Mouse (Mus musculus) CH12.LX (cell line): ENCODE data around the gene Tgfb2. TPM values are rescaled to one million over a fixed set of nuclear protein-coding genes. Genes with fewer than 3 reads are reported as not detected.

ENCODE experiments used
- DNase-seq: peaks from one replicate; pipeline ENCODE4 v3.0.0-alpha.2; 2013; ENCODE audit errors: extremely low read depth
- H3K27ac ChIP-seq: 2 replicates; pipeline ENCODE4 v1.5.1; 2012; ENCODE audit warnings: low read depth, mild to moderate bottlenecking, control low read depth, moderate library complexity; ENCODE audit not compliant: insufficient read depth
- H3K27me3 ChIP-seq: replicated peaks from 2 replicates; pipeline ENCODE3; 2012; ENCODE audit warnings: inconsistent platforms
- H3K36me3 ChIP-seq, 2 experiments: replicated peaks in 1 of 2; 2 replicates each; pipeline versions ENCODE3 to v1.6.1; 2012; ENCODE audit warnings: inconsistent platforms in 1 of 2, low read length in 1 of 2, mild to moderate bottlenecking in 1 of 2, mixed read lengths in 1 of 2, moderate library complexity in 1 of 2; ENCODE audit not compliant: control insufficient read depth in 1 of 2, insufficient read depth in 1 of 2
- H3K4me1 ChIP-seq, 2 experiments: 2 replicates each; pipeline ENCODE4 v1.6.1; 2012; ENCODE audit warnings: inconsistent platforms in 1 of 2, moderate library complexity in 1 of 2; ENCODE audit not compliant: insufficient read depth in 2 of 2, control insufficient read depth in 1 of 2
- H3K4me2 ChIP-seq: 2 replicates; pipeline ENCODE4 v1.6.1; 2012; ENCODE audit warnings: low read depth, mild to moderate bottlenecking, control low read depth; ENCODE audit not compliant: poor library complexity, insufficient read depth, severe bottlenecking
- H3K4me3 ChIP-seq, 3 experiments: fragments of 150-350 bp in 1 of 3; sonication (generic) in 1 of 3; replicated peaks in 1 of 3; 2 replicates each; pipeline versions ENCODE3 to v1.5.1; 2011 to 2012; ENCODE audit warnings: low read depth in 2 of 3, low read length in 2 of 3, mild to moderate bottlenecking in 2 of 3, moderate library complexity in 2 of 3, control low read depth in 1 of 3, improper control_type of control experiment in 1 of 3, inconsistent platforms in 1 of 3, mixed read lengths in 1 of 3; ENCODE audit not compliant: poor library complexity in 1 of 3
- H3K79me2 ChIP-seq: replicated peaks from 2 replicates; pipeline ENCODE4 v1.6.1; 2012; ENCODE audit warnings: mild to moderate bottlenecking, moderate library complexity; ENCODE audit not compliant: control insufficient read depth, poor library complexity, insufficient read depth, severe bottlenecking; ENCODE audit errors: extremely low read depth
- H3K9ac ChIP-seq: 2 replicates; pipeline ENCODE4 v1.6.1; 2012; ENCODE audit warnings: low read depth, mild to moderate bottlenecking, control low read depth, moderate library complexity; ENCODE audit not compliant: insufficient read depth
- H3K9me3 ChIP-seq: replicated peaks from 2 replicates; pipeline ENCODE3; 2012; ENCODE audit warnings: low read length, inconsistent platforms, mixed read lengths
- BHLHE40 ChIP-seq: IDR thresholded peaks from 2 replicates; pipeline ENCODE4 v1.6.1; 2011; ENCODE audit warnings: mild to moderate bottlenecking, low read depth, low read length, improper control_type of control experiment
- CHD1 ChIP-seq: IDR thresholded peaks from 2 replicates; pipeline ENCODE4 v1.6.1; 2012; ENCODE audit warnings: low read depth, low read length, improper control_type of control experiment, inconsistent platforms
- CHD2 ChIP-seq: IDR thresholded peaks from 2 replicates; pipeline ENCODE4 v1.6.1; 2011; ENCODE audit warnings: low read length, improper control_type of control experiment
- CTCF ChIP-seq, 2 experiments: IDR thresholded peaks in 1 of 2; conservative IDR thresholded peaks in 1 of 2; 2 replicates each; pipeline ENCODE4 v1.5.1; 2011 to 2012; ENCODE audit warnings: low read depth in 2 of 2, low read length in 2 of 2, improper control_type of control experiment in 1 of 2, inconsistent platforms in 1 of 2, mild to moderate bottlenecking in 1 of 2, moderate library complexity in 1 of 2
- ELF1 ChIP-seq: IDR thresholded peaks from 2 replicates; pipeline ENCODE4 v1.6.1; 2014; ENCODE audit warnings: low read depth, mild to moderate bottlenecking, inconsistent platforms, low read length, improper control_type of control experiment
- EP300 ChIP-seq: IDR thresholded peaks from 2 replicates; pipeline ENCODE4 v1.6.1; 2011; ENCODE audit warnings: low read length, improper control_type of control experiment
- GABPA ChIP-seq: IDR thresholded peaks from 2 replicates; pipeline ENCODE4 v1.6.1; 2012; ENCODE audit warnings: low read depth, low read length, improper control_type of control experiment, inconsistent platforms; ENCODE audit not compliant: insufficient replicate concordance
- HCFC1 ChIP-seq: IDR thresholded peaks from 2 replicates; pipeline ENCODE4 v1.6.1; 2012; ENCODE audit warnings: low read depth, mild to moderate bottlenecking, inconsistent platforms, low read length, improper control_type of control experiment
- JUN ChIP-seq: IDR thresholded peaks from 2 replicates; pipeline ENCODE4 v1.6.1; 2011; ENCODE audit warnings: low read depth, mild to moderate bottlenecking, low read length, improper control_type of control experiment, moderate library complexity; ENCODE audit not compliant: insufficient read depth
- MAFK ChIP-seq: IDR thresholded peaks from 2 replicates; pipeline ENCODE4 v1.6.1; 2011; ENCODE audit warnings: low read length, improper control_type of control experiment; ENCODE audit not compliant: insufficient replicate concordance
- MEF2A ChIP-seq: IDR thresholded peaks from 2 replicates; pipeline ENCODE4 v1.6.1; 2014; ENCODE audit warnings: low read depth, mild to moderate bottlenecking, inconsistent platforms, low read length, improper control_type of control experiment, borderline replicate concordance
- MXI1 ChIP-seq: IDR thresholded peaks from 2 replicates; pipeline ENCODE4 v1.6.1; 2011; ENCODE audit warnings: mild to moderate bottlenecking, low read depth, low read length, improper control_type of control experiment
- MYC ChIP-seq: IDR thresholded peaks from 2 replicates; pipeline ENCODE4 v1.6.1; 2011; ENCODE audit warnings: low read depth, mild to moderate bottlenecking, improper control_type of control experiment, low read length
- NRF1 ChIP-seq: IDR thresholded peaks from 2 replicates; pipeline ENCODE4 v1.6.1; 2014; ENCODE audit warnings: low read depth, mild to moderate bottlenecking, inconsistent platforms, low read length, improper control_type of control experiment, moderate library complexity
- PAX5 ChIP-seq: IDR thresholded peaks from 2 replicates; pipeline ENCODE4 v1.6.1; 2012; ENCODE audit warnings: low read length, inconsistent platforms, mixed read lengths
- POLR2A ChIP-seq: IDR thresholded peaks from 2 replicates; pipeline ENCODE4 v1.6.1; 2011; ENCODE audit warnings: low read depth, mild to moderate bottlenecking, improper control_type of control experiment, low read length
- POLR2AphosphoS2 ChIP-seq: IDR thresholded peaks from 2 replicates; pipeline ENCODE4 v1.6.1; 2011; ENCODE audit warnings: low read depth, low read length, improper control_type of control experiment
- RCOR1 ChIP-seq: conservative IDR thresholded peaks from 2 replicates; pipeline ENCODE4 v1.6.1; 2012; ENCODE audit warnings: low read depth, mild to moderate bottlenecking, inconsistent platforms, low read length, improper control_type of control experiment
- SIN3A ChIP-seq: IDR thresholded peaks from 2 replicates; pipeline ENCODE4 v1.6.1; 2012; ENCODE audit warnings: low read length, improper control_type of control experiment, inconsistent platforms
- TBP ChIP-seq: conservative IDR thresholded peaks from 2 replicates; pipeline ENCODE4 v1.6.1; 2011; ENCODE audit warnings: low read depth, low read length, improper control_type of control experiment
- TCF12 ChIP-seq: IDR thresholded peaks from 2 replicates; pipeline ENCODE4 v1.6.1; 2014; ENCODE audit warnings: low read depth, mild to moderate bottlenecking, inconsistent platforms, low read length, improper control_type of control experiment
- UBTF ChIP-seq: IDR thresholded peaks from 2 replicates; pipeline ENCODE4 v1.6.1; 2012; ENCODE audit warnings: low read depth, mild to moderate bottlenecking, inconsistent platforms, low read length, improper control_type of control experiment, moderate library complexity
- USF1 ChIP-seq: IDR thresholded peaks from 2 replicates; pipeline ENCODE4 v1.6.1; 2014; ENCODE audit warnings: low read depth, mild to moderate bottlenecking, inconsistent platforms, low read length, improper control_type of control experiment
- USF2 ChIP-seq: conservative IDR thresholded peaks from 2 replicates; pipeline ENCODE4 v1.6.1; 2011; ENCODE audit warnings: low read depth, low read length, improper control_type of control experiment
- ZNF384 ChIP-seq: IDR thresholded peaks from 2 replicates; pipeline ENCODE4 v1.6.1; 2012; ENCODE audit warnings: low read depth, low read length, improper control_type of control experiment, inconsistent platforms
- dilution Hi-C: fragments of 300-500 bp; cut with MboI; formaldehyde crosslinking; loops from 2 replicates; pipeline ENCODE4 v1.14.3; 2020; ENCODE audit warnings: low sequenced_read_pairs; ENCODE audit not compliant: extremely low pct_unique_long_range_greater_than_20kb, extremely low pct_ligation_motif_present
- in situ Hi-C: fragments of 300-500 bp; cut with MboI; formaldehyde crosslinking; loops from 3 replicates; pipeline ENCODE4 v1.14.3; 2019; ENCODE audit warnings: low sequenced_read_pairs, low pct_ligation_motif_present, low pct_unique_long_range_greater_than_20kb, mixed read lengths
- polyA plus RNA-seq: library from polyadenylated mRNA; unstranded; fragments of >175 nt; gene quantifications from 2 replicates; pipeline ENCODE4 v1.2.1, GENCODE M21; 2012; ENCODE audit warnings: low read depth; ENCODE audit not compliant: insufficient read length
- total RNA-seq, 2 experiments: library from RNA; depleted of rRNA; stranded (reverse); fragments of 300-350 nt in 1 of 2; fragments of >200 nt in 1 of 2; gene quantifications; 2 replicates each; pipeline ENCODE4 v1.2.3; 2012 to 2014

Tgfb2 gene
- total and polyA plus RNA-seq, 3 experiments: 0.04 TPM; not detected in 2

- TF ChIP-seq CTCF (conservative IDR thresholded peaks at IDR 0.05 in 1 of 2, IDR thresholded peaks at IDR 0.05 in 1 of 2; ENCODE audit: low read depth in 2 of 2, low read length in 2 of 2) (no peak), HCFC1 (no peak)
Observed at GRCm38 (mm10) chr1:186583933-186584332, 121.9 kb downstream of the Tgfb2 start.

GRCm38 (mm10) chr1:186582113-186582512, 123.7 kb downstream of the Tgfb2 start:
- in situ Hi-C loops: no loop called here
- no peaks in the 10 kb centered on the region for H3K79me2 ChIP-seq
- H3K27ac ChIP-seq: no peak overlapping the region
- no peak overlapping the region for H3K9ac ChIP-seq
- no peaks in the 10 kb centered on the region for H3K36me3 ChIP-seq
- H3K4me2 ChIP-seq: no peak overlapping the region
- TF ChIP-seq MEF2A: no peak
- TF ChIP-seq TCF12: no peak
- TF ChIP-seq USF1: no peak
- no peak for TF ChIP-seq ZNF384
- TF ChIP-seq POLR2AphosphoS2: no peak
- TF ChIP-seq EP300: no peak
- TF ChIP-seq USF2: no peak
- TF ChIP-seq CHD2: no peak
- TF ChIP-seq MXI1: no peak
- no peak for TF ChIP-seq CHD1
- no peak for TF ChIP-seq JUN
- TF ChIP-seq MYC: no peak
- TF ChIP-seq TBP: no peak
- TF ChIP-seq, all 38 proteins: peak for 0
- Histone ChIP-seq H3K27me3 (no peaks in the 10 kb centered on the region), H3K4me1 (no peaks in the 10 kb centered on the region), H3K9me3 (peaks cover 53% of the 10 kb centered on the region), H3K4me3 (no peak overlapping the region)
- dilution Hi-C loops: no loop called here
- no peak for DNase-seq

More at GRCm38 (mm10) chr1:186583933-186584332, 121.9 kb downstream of the Tgfb2 start:
- dilution Hi-C loops: no loop called here
- H3K9ac ChIP-seq: no peak overlapping the region
- no peak overlapping the region for H3K4me2 ChIP-seq
- no peak for DNase-seq
- no peak overlapping the region for H3K4me3 ChIP-seq
- H3K36me3 ChIP-seq: no peaks in the 10 kb centered on the region
- H3K79me2 ChIP-seq: no peaks in the 10 kb centered on the region
- H3K9me3 ChIP-seq: peaks cover 51% of the 10 kb centered on the region
- H3K4me1 ChIP-seq: no peaks in the 10 kb centered on the region
- in situ Hi-C loops: no loop called here
- no peak overlapping the region for H3K27ac ChIP-seq
- H3K27me3 ChIP-seq: no peaks in the 10 kb centered on the region

GRCm38 (mm10) chr1:186581666-186582065, 124.1 kb downstream of the Tgfb2 start:
- H3K9ac ChIP-seq: no peak overlapping the region
- H3K79me2 ChIP-seq: no peaks in the 10 kb centered on the region
- TF ChIP-seq USF2 (no peak), GABPA (no peak), MXI1 (no peak), SIN3A (no peak), TBP (no peak), BHLHE40 (no peak), MAFK (no peak), MEF2A (no peak), PAX5 (no peak), RCOR1 (no peak), POLR2A (no peak), EP300 (no peak), MYC (no peak), ELF1 (no peak), UBTF (no peak), USF1 (no peak), NRF1 (no peak), CTCF (conservative IDR thresholded peaks at IDR 0.05 in 1 of 2, IDR thresholded peaks at IDR 0.05 in 1 of 2; ENCODE audit: low read depth in 2 of 2, low read length in 2 of 2) (no peak)
- no peak overlapping the region for H3K27ac ChIP-seq
- H3K4me2 ChIP-seq: no peak overlapping the region
- DNase-seq: no peak
- dilution Hi-C loops: no loop called here
- H3K4me1 ChIP-seq: no peaks in the 10 kb centered on the region
- no peaks in the 10 kb centered on the region for H3K36me3 ChIP-seq
- no peak overlapping the region for H3K4me3 ChIP-seq
- H3K9me3 ChIP-seq: peaks cover 49% of the 10 kb centered on the region
- in situ Hi-C loops: no loop called here
- H3K27me3 ChIP-seq: no peaks in the 10 kb centered on the region
